Mouse (Mus musculus): ENCODE data around the gene Pabpc4. TPM values are rescaled to one million over a fixed set of nuclear protein-coding genes. Genes with fewer than 3 reads are reported as not detected.
"Not testable (repeated sequence)": the region's sequence is repeated elsewhere in the genome, so short reads cannot be mapped to it uniquely, and the experiment has no call there.

Pabpc4 gene
- total RNA-seq, 2 experiments from 2014 or later: 47.0 to 49.9 TPM

GRCm38 (mm10) chr4:123297195-123297960 is 35.2 kb downstream of the Pabpc4 start:
- no peak for DNase-seq (ENCODE audit: low spot score in 2 of 2)

- DNase-seq (ENCODE audit: low spot score in 2 of 2): no peak
Observed at GRCm38 (mm10) chr4:123298226-123298625, 36.1 kb downstream of the Pabpc4 start.

GRCm38 (mm10) chr4:123298980-123299670 is 37.0 kb downstream of the Pabpc4 start:
- DNase-seq (ENCODE audit: low spot score in 2 of 2): no peak

- peak; percentile 23 to 43 for DNase-seq (ENCODE audit: low spot score in 2 of 2)
Observed at GRCm38 (mm10) chr4:123305789-123306188, 43.6 kb downstream of the Pabpc4 start.

- no peak for DNase-seq (ENCODE audit: low spot score in 2 of 2)
Observed at GRCm38 (mm10) chr4:123306999-123307398, 44.8 kb downstream of the Pabpc4 start.

- no peak for DNase-seq (ENCODE audit: low spot score in 2 of 2)
Observed at GRCm38 (mm10) chr4:123308292-123308691, 46.1 kb downstream of the Pabpc4 start.

GRCm38 (mm10) chr4:123311845-123312244 is 49.7 kb downstream of the Pabpc4 start:
- no peak for DNase-seq (ENCODE audit: low spot score in 2 of 2)

- DNase-seq (ENCODE audit: low spot score in 2 of 2): no peak
Observed at GRCm38 (mm10) chr4:123313010-123313409, 50.9 kb downstream of the Pabpc4 start.

GRCm38 (mm10) chr4:123314497-123314896 is 52.3 kb downstream of the Pabpc4 start:
- no peak for DNase-seq (ENCODE audit: low spot score in 2 of 2)

- DNase-seq (ENCODE audit: low spot score in 2 of 2): peak in 1 of 2 experiments; percentile 31
Observed at GRCm38 (mm10) chr4:123322910-123323309, 60.8 kb downstream of the Pabpc4 start.

GRCm38 (mm10) chr4:123323534-123323933 is 61.4 kb downstream of the Pabpc4 start, which contains the start of gene Oxct2a:
TSS of gene Oxct2a (minus strand) at chr4:123323634.
- DNase-seq (ENCODE audit: low spot score in 2 of 2): no peak

GRCm38 (mm10) chr4:123326087-123326486 is 63.9 kb downstream of the Pabpc4 start:
- no peak for DNase-seq (ENCODE audit: low spot score in 2 of 2)

- no peak for DNase-seq (ENCODE audit: low spot score in 2 of 2)
Observed at GRCm38 (mm10) chr4:123327630-123328029, 65.5 kb downstream of the Pabpc4 start.

- no peak for DNase-seq (ENCODE audit: low spot score in 2 of 2)
Observed at GRCm38 (mm10) chr4:123328946-123329345, 66.8 kb downstream of the Pabpc4 start.

- no peak for DNase-seq (ENCODE audit: low spot score in 2 of 2)
Observed at GRCm38 (mm10) chr4:123331326-123331725, 69.2 kb downstream of the Pabpc4 start.

GRCm38 (mm10) chr4:123331961-123332360 is 69.8 kb downstream of the Pabpc4 start:
- not testable (repeated sequence) for DNase-seq (ENCODE audit: low spot score in 2 of 2)

- no peak for DNase-seq (ENCODE audit: low spot score in 2 of 2)
Observed at GRCm38 (mm10) chr4:123333151-123333550, 71.0 kb downstream of the Pabpc4 start.

- DNase-seq (ENCODE audit: low spot score in 2 of 2): no peak
Observed at GRCm38 (mm10) chr4:123334177-123334576, 72.0 kb downstream of the Pabpc4 start.

- not testable (repeated sequence) for DNase-seq (ENCODE audit: low spot score in 2 of 2)
Observed at GRCm38 (mm10) chr4:123335244-123335643, 73.1 kb downstream of the Pabpc4 start.

- DNase-seq (ENCODE audit: low spot score in 2 of 2): no peak
Observed at GRCm38 (mm10) chr4:123335796-123336585, 73.8 kb downstream of the Pabpc4 start.

- DNase-seq (ENCODE audit: low spot score in 2 of 2): no peak
Observed at GRCm38 (mm10) chr4:123337693-123338092, 75.5 kb downstream of the Pabpc4 start.

GRCm38 (mm10) chr4:123340232-123340631 is 78.1 kb downstream of the Pabpc4 start:
- no peak for DNase-seq (ENCODE audit: low spot score in 2 of 2)

All from layer of hippocampus, postnatal 10 days (tissue).